Mouse (Mus musculus): ENCODE data around the gene Tmem9. TPM values are rescaled to one million over a fixed set of nuclear protein-coding genes. Genes with fewer than 3 reads are reported as not detected.

Gene Tmem9
- polyA plus RNA-seq, 1 experiment from 2014 or later = 89.4 TPM

GRCm38 (mm10) chr1:136040452-136040851 lies 32.5 kb downstream of the Tmem9 start:
- no peak for ATAC-seq (replicated peaks; ENCODE audit: low FRiP score)
- Histone ChIP-seq H3K36me3 (ENCODE audit: control insufficient read depth, insufficient read depth, low read length) (no peaks in the 10 kb centered on the region), H3K27ac (ENCODE audit: low read depth, low read length) (no peak overlapping the region), H3K27me3 (ENCODE audit: control insufficient read depth, insufficient read depth, low read length) (no peaks in the 10 kb centered on the region; the same call in 1 of the 2 replicates), H3K9me3 (ENCODE audit: control insufficient read depth, low read length) (no peaks in the 10 kb centered on the region), H3K9ac (ENCODE audit: low read length) (no peak overlapping the region), H3K4me1 (replicated peaks; ENCODE audit: control insufficient read depth, insufficient read depth, low read length) (no peaks in the 10 kb centered on the region; the same call in 1 of the 2 replicates), H3K4me2 (ENCODE audit: low read depth, low read length, severe bottlenecking) (no peak overlapping the region), H3K4me3 (ENCODE audit: low read depth, low read length) (no peak overlapping the region)
- WGBS = 13% methylated on average over 11 of the region's 11 CpGs
- DNase-seq (ENCODE audit: low spot score) = no peak

DNA sequence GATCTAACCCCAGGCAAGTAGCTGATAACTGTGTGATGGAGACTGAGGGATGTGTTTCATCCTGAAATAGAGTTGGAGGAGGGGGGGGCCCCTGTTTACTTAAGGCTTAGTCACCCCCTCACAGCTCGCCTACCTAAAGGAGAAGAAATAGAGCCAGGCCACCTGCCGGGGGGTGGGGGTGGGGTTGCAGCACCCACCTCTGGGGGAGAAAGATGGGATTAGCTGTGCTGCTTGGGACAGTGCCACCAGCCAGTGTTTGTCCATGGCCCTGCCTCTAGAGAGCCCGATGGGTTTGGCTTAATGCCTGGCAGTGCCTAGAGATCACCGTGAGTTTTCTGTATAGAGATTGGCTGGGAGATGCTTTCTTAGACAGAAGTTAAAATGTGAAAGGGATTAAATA lies 32.9 kb downstream of the Tmem9 start:
- H3K36me3 ChIP-seq (ENCODE audit: control insufficient read depth, insufficient read depth, low read length) = no peaks in the 10 kb centered on the region
- no peaks in the 10 kb centered on the region; the same call in 1 of the 2 replicates for H3K27me3 ChIP-seq (ENCODE audit: control insufficient read depth, insufficient read depth, low read length)
- no peak overlapping the region for H3K27ac ChIP-seq (ENCODE audit: low read depth, low read length)
- ATAC-seq (replicated peaks; ENCODE audit: low FRiP score) (no peak), DNase-seq (ENCODE audit: low spot score) (no peak)
- H3K4me2 ChIP-seq (ENCODE audit: low read depth, low read length, severe bottlenecking) = no peak overlapping the region
- H3K4me1 ChIP-seq (replicated peaks; ENCODE audit: control insufficient read depth, insufficient read depth, low read length) = no peaks in the 10 kb centered on the region; the same call in 1 of the 2 replicates
- no peak overlapping the region for H3K4me3 ChIP-seq (ENCODE audit: low read depth, low read length)
- 28% methylated on average over 4 of the region's 4 CpGs for WGBS
- no peak overlapping the region for H3K9ac ChIP-seq (ENCODE audit: low read length)
- H3K9me3 ChIP-seq (ENCODE audit: control insufficient read depth, low read length) = no peaks in the 10 kb centered on the region

- H3K4me2 ChIP-seq (ENCODE audit: low read depth, low read length, severe bottlenecking) = no peak overlapping the region
- DNase-seq (ENCODE audit: low spot score) (peak; percentile 81), ATAC-seq (replicated peaks; ENCODE audit: low FRiP score) (no peak)
- H3K9me3 ChIP-seq (ENCODE audit: control insufficient read depth, low read length) = no peaks in the 10 kb centered on the region
- no peaks in the 10 kb centered on the region for H3K36me3 ChIP-seq (ENCODE audit: control insufficient read depth, insufficient read depth, low read length)
- peaks cover 3% of the 10 kb centered on the region; the same call in 1 of the 2 replicates for H3K4me1 ChIP-seq (replicated peaks; ENCODE audit: control insufficient read depth, insufficient read depth, low read length)
- no peak overlapping the region for H3K4me3 ChIP-seq (ENCODE audit: low read depth, low read length)
- H3K27ac ChIP-seq (ENCODE audit: low read depth, low read length) = no peak overlapping the region
- H3K27me3 ChIP-seq (ENCODE audit: control insufficient read depth, insufficient read depth, low read length) = peaks cover 14% of the 10 kb centered on the region
- no peak overlapping the region for H3K9ac ChIP-seq (ENCODE audit: low read length)
- WGBS = 12% methylated on average over 4 of the region's 4 CpGs
These were observed 37.8 kb downstream of the Tmem9 start for GRCm38 (mm10) chr1:136045774-136046173.

- ATAC-seq (replicated peaks; ENCODE audit: low FRiP score) (no peak), DNase-seq (ENCODE audit: low spot score) (no peak)
- H3K27me3 ChIP-seq (ENCODE audit: control insufficient read depth, insufficient read depth, low read length) = peaks cover 22% of the 10 kb centered on the region
- H3K36me3 ChIP-seq (ENCODE audit: control insufficient read depth, insufficient read depth, low read length) = no peaks in the 10 kb centered on the region
- no peak overlapping the region for H3K9ac ChIP-seq (ENCODE audit: low read length)
- no peak overlapping the region for H3K4me2 ChIP-seq (ENCODE audit: low read depth, low read length, severe bottlenecking)
- no peak overlapping the region for H3K4me3 ChIP-seq (ENCODE audit: low read depth, low read length)
- peaks cover 8% of the 10 kb centered on the region; the same call in 1 of the 2 replicates for H3K4me1 ChIP-seq (replicated peaks; ENCODE audit: control insufficient read depth, insufficient read depth, low read length)
- H3K27ac ChIP-seq (ENCODE audit: low read depth, low read length) = no peak overlapping the region
- H3K9me3 ChIP-seq (ENCODE audit: control insufficient read depth, low read length) = no peaks in the 10 kb centered on the region
- WGBS = 10% methylated on average over 2 of the region's 2 CpGs
These were observed 39.5 kb downstream of the Tmem9 start for GRCm38 (mm10) chr1:136047432-136047831.

DNA sequence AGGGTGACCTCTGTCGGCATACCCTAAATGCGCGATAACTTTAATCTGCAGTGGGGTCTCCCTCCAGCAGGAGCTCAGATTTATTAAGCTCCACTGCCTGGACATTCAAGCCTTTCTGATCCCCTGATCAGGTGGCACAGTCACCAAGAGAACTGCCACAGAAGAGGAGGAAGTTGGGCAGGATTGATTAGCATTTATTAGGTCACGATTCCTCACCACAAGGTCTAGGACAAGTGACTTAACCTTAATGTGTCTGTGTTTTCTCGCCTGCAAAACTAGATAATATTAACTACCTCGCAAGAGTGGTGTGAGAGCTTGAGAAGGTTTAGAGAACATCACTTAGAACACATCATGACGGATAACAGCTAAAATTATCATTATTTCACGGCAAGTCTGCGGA lies 39.9 kb downstream of the Tmem9 start:
- peaks cover 8% of the 10 kb centered on the region; the same call in 1 of the 2 replicates for H3K4me1 ChIP-seq (replicated peaks; ENCODE audit: control insufficient read depth, insufficient read depth, low read length)
- no peak overlapping the region for H3K4me3 ChIP-seq (ENCODE audit: low read depth, low read length)
- ATAC-seq (replicated peaks; ENCODE audit: low FRiP score) (no peak), DNase-seq (ENCODE audit: low spot score) (no peak)
- H3K9ac ChIP-seq (ENCODE audit: low read length) = no peak overlapping the region
- H3K4me2 ChIP-seq (ENCODE audit: low read depth, low read length, severe bottlenecking) = no peak overlapping the region
- WGBS = 73% methylated on average over 9 of the region's 9 CpGs
- H3K27ac ChIP-seq (ENCODE audit: low read depth, low read length) = no peak overlapping the region
- no peaks in the 10 kb centered on the region for H3K36me3 ChIP-seq (ENCODE audit: control insufficient read depth, insufficient read depth, low read length)
- H3K27me3 ChIP-seq (ENCODE audit: control insufficient read depth, insufficient read depth, low read length) = peaks cover 23% of the 10 kb centered on the region
- H3K9me3 ChIP-seq (ENCODE audit: control insufficient read depth, low read length) = no peaks in the 10 kb centered on the region

DNA sequence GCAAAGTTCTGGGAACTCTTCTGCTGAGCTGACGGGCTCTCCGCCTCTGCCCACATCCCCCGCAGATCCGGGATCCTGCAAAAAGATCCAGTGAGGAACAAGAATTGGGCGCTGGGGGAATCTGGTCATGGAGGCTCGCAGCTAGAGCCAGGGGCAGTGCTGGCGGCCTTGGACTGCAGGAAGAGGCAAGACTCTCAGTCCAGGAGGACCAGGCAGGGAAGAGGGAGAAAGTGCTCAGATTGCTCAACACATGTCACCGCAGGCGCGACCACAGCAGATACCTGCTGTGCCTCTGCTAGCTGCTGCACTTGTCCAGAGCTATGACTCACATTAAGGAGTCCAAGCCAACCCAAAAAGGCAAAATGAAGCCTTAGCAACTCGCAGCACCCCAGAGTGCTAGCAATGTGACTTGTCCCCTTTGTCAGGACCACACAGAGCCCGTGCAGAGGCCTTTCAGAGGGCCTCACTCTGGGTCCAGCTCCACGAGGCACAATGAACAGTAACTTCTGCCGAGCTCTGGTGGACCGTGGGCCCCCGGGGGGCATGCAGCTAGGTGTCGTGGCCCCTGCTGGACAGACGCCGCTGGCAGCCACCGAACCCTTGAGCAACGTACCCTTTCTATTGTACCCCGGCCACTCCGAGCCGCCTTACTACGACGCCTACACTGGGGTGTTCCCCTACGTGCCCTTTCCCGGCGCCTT lies 42.5 kb downstream of the Tmem9 start, which contains the start of gene Ascl5:
Ascl5 (plus strand) TSS at position 493 of the 701 bp plus-strand sequence.
- Histone ChIP-seq H3K4me3 (ENCODE audit: low read depth, low read length) (peak within 1 kb of the TSS; percentile 31), H3K36me3 (ENCODE audit: control insufficient read depth, insufficient read depth, low read length) (no peaks in the 10 kb centered on the region), H3K9me3 (ENCODE audit: control insufficient read depth, low read length) (no peaks in the 10 kb centered on the region), H3K27ac (ENCODE audit: low read depth, low read length) (no peak within 1 kb of the TSS), H3K4me1 (replicated peaks; ENCODE audit: control insufficient read depth, insufficient read depth, low read length) (peaks cover 8% of the 10 kb centered on the region; the same call in 1 of the 2 replicates), H3K9ac (ENCODE audit: low read length) (peak within 1 kb of the TSS; percentile 39), H3K27me3 (ENCODE audit: control insufficient read depth, insufficient read depth, low read length) (peaks cover 24% of the 10 kb centered on the region), H3K4me2 (ENCODE audit: low read depth, low read length, severe bottlenecking) (peak within 1 kb of the TSS; percentile 49)
- DNase-seq (ENCODE audit: low spot score) = peak; percentile 55
- peak; percentile 34 for ATAC-seq (replicated peaks; ENCODE audit: low FRiP score)
- 18% methylated on average over 29 of the region's 29 CpGs for WGBS

GRCm38 (mm10) chr1:136051013-136051315 lies 43.0 kb downstream of the Tmem9 start:
- Histone ChIP-seq H3K4me3 (ENCODE audit: low read depth, low read length) (peak overlapping the region; percentile 31), H3K27me3 (ENCODE audit: control insufficient read depth, insufficient read depth, low read length) (peaks cover 24% of the 10 kb centered on the region), H3K4me2 (ENCODE audit: low read depth, low read length, severe bottlenecking) (peak overlapping the region; percentile 49), H3K9me3 (ENCODE audit: control insufficient read depth, low read length) (no peaks in the 10 kb centered on the region), H3K9ac (ENCODE audit: low read length) (peak overlapping the region; percentile 39), H3K36me3 (ENCODE audit: control insufficient read depth, insufficient read depth, low read length) (no peaks in the 10 kb centered on the region), H3K4me1 (replicated peaks; ENCODE audit: control insufficient read depth, insufficient read depth, low read length) (peaks cover 8% of the 10 kb centered on the region; the same call in 1 of the 2 replicates), H3K27ac (ENCODE audit: low read depth, low read length) (no peak overlapping the region)
- DNase-seq (ENCODE audit: low spot score) (peak; percentile 71), ATAC-seq (replicated peaks; ENCODE audit: low FRiP score) (peak; percentile 17; the same call in 1 of the 2 replicates)
- WGBS = 1% methylated on average over 36 of the region's 36 CpGs

DNA sequence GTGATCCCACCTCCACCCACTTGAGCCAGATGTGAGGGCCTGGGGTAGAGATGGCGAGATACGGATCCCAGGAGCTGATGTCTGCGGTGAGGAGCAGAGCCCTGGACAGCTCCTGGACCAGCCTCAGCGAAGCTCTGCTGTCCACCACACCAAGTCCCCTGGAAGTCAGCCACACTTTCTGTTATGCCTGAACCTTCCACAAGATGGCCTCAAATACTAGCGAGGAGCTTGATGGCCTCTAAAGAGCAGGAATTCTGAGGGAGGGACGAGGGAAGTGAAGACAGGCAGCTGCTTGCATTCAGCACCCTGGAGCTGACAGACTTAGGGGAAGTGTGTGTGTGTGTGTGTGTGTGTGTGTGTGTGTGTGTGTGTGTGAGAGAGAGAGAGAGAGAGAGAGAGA lies 43.5 kb downstream of the Tmem9 start:
- H3K4me3 ChIP-seq (ENCODE audit: low read depth, low read length) = peak overlapping the region; percentile 31
- peak overlapping the region; percentile 39 for H3K9ac ChIP-seq (ENCODE audit: low read length)
- DNase-seq (ENCODE audit: low spot score) (peak; percentile 75), ATAC-seq (replicated peaks; ENCODE audit: low FRiP score) (peak; percentile 66)
- H3K36me3 ChIP-seq (ENCODE audit: control insufficient read depth, insufficient read depth, low read length) = no peaks in the 10 kb centered on the region
- H3K27ac ChIP-seq (ENCODE audit: low read depth, low read length) = no peak overlapping the region
- peaks cover 8% of the 10 kb centered on the region; the same call in 1 of the 2 replicates for H3K4me1 ChIP-seq (replicated peaks; ENCODE audit: control insufficient read depth, insufficient read depth, low read length)
- H3K4me2 ChIP-seq (ENCODE audit: low read depth, low read length, severe bottlenecking) = peak overlapping the region; percentile 49
- 0% methylated on average over 6 of the region's 6 CpGs for WGBS
- peaks cover 24% of the 10 kb centered on the region for H3K27me3 ChIP-seq (ENCODE audit: control insufficient read depth, insufficient read depth, low read length)
- no peaks in the 10 kb centered on the region for H3K9me3 ChIP-seq (ENCODE audit: control insufficient read depth, low read length)

- peaks cover 8% of the 10 kb centered on the region; the same call in 1 of the 2 replicates for H3K4me1 ChIP-seq (replicated peaks; ENCODE audit: control insufficient read depth, insufficient read depth, low read length)
- H3K9ac ChIP-seq (ENCODE audit: low read length) = 0 out of 2 replicates have a peak within 1 kb of the TSS, but pooled peaks have one; percentile 2
- H3K4me2 ChIP-seq (ENCODE audit: low read depth, low read length, severe bottlenecking) = no peak within 1 kb of the TSS
- no peak for DNase-seq (ENCODE audit: low spot score)
- WGBS = 30% methylated on average over 11 of the region's 11 CpGs
- H3K27ac ChIP-seq (ENCODE audit: low read depth, low read length) = no peak within 1 kb of the TSS
- no peaks in the 10 kb centered on the region for H3K9me3 ChIP-seq (ENCODE audit: control insufficient read depth, low read length)
- no peaks in the 10 kb centered on the region for H3K36me3 ChIP-seq (ENCODE audit: control insufficient read depth, insufficient read depth, low read length)
- ATAC-seq (replicated peaks; ENCODE audit: low FRiP score) = no peak
- H3K4me3 ChIP-seq (ENCODE audit: low read depth, low read length) = no peak within 1 kb of the TSS
- peaks cover 24% of the 10 kb centered on the region for H3K27me3 ChIP-seq (ENCODE audit: control insufficient read depth, insufficient read depth, low read length)
These were observed 44.6 kb downstream of the Tmem9 start, which contains the start of gene Cacna1s for GRCm38 (mm10) chr1:136052547-136052946. Cacna1s (plus strand) TSS chr1:136052750.
